Mouse (Mus musculus): ENCODE data around the gene Nipsnap1. TPM values are rescaled to one million over a fixed set of nuclear protein-coding genes. Genes with fewer than 3 reads are reported as not detected.

Nipsnap1 gene
- polyA plus RNA-seq, 1 experiment from 2014 or later, result 57.0 TPM

DNA sequence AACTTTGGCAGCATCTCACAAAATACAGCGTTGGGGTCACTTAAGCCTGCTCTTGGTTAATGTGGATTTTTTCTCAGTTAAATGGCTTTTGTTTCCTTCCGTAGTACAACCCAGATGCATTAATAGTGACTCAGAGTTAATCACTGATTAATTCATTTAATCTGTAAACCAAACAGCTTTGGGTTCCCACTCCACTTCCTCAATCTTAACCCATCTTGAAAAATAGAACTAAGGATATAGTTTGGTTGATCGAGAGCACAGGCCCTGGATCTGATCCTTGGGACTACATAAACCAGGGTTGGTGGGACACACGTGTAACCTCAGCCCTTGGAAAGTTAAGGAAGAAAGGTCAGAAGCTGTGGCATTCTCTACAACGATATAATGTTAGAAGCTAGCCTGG is 62.5 kb downstream of the Nipsnap1 start:
- WGBS, result 75% methylated on average over 5 of the region's 5 CpGs
- H3K27ac ChIP-seq (ENCODE audit: low read length), result no peak overlapping the region
- no peak for ATAC-seq (ENCODE audit: insufficient read depth, low FRiP score)
- no peaks in the 10 kb centered on the region for H3K9me3 ChIP-seq (replicated peaks; ENCODE audit: control insufficient read depth, low read length)
- H3K4me1 ChIP-seq (ENCODE audit: control insufficient read depth, insufficient read depth, low read length), result peaks cover 4% of the 10 kb centered on the region; the same call in 1 of the 2 replicates
- H3K9ac ChIP-seq (ENCODE audit: low read length), result no peak overlapping the region
- no peaks in the 10 kb centered on the region for H3K27me3 ChIP-seq (ENCODE audit: control insufficient read depth, insufficient read depth, low read length)
- H3K4me2 ChIP-seq (ENCODE audit: low read depth, low read length), result no peak overlapping the region
- H3K36me3 ChIP-seq (ENCODE audit: control insufficient read depth, insufficient read depth, low read length), result no peaks in the 10 kb centered on the region
- no peak overlapping the region for H3K4me3 ChIP-seq (replicated peaks; ENCODE audit: low read length)

Small RNA genes lying within 50 kb of the gene (microRNA-seq; reads per million reads assigned to microRNA genes)
- not detected for gene Mir6918

Other genes starting within 250 kb of the Nipsnap1 start
- 34.2 and 37.1 TPM in 2 replicates for gene Ascc2, start 236.2 kb upstream of the Nipsnap1 start, polyA plus RNA-seq (2015; fragmentation: Nextera tagmentation; extraction: Ambion mirVana)
- gene Uqcr10, start 169.6 kb upstream of the Nipsnap1 start, polyA plus RNA-seq (2015; fragmentation: Nextera tagmentation; extraction: Ambion mirVana), result 963 and 971 TPM in 2 replicates
- gene Zmat5, start 169.3 kb upstream of the Nipsnap1 start, polyA plus RNA-seq (2015; fragmentation: Nextera tagmentation; extraction: Ambion mirVana), result 61.4 and 68.2 TPM in 2 replicates
- 0.15 and 0.27 TPM in 2 replicates for gene Cabp7, start 127.2 kb upstream of the Nipsnap1 start, polyA plus RNA-seq (2015; fragmentation: Nextera tagmentation; extraction: Ambion mirVana)
- 39.6 and 43.4 TPM in 2 replicates for gene Nf2, start 24.4 kb upstream of the Nipsnap1 start, polyA plus RNA-seq (2015; fragmentation: Nextera tagmentation; extraction: Ambion mirVana)
- 29.8 and 30.3 TPM in 2 replicates for gene Thoc5, start 21.4 kb downstream of the Nipsnap1 start, polyA plus RNA-seq (2015; fragmentation: Nextera tagmentation; extraction: Ambion mirVana)
- gene Nefh, start 74.1 kb downstream of the Nipsnap1 start, polyA plus RNA-seq (2015; fragmentation: Nextera tagmentation; extraction: Ambion mirVana), result 0.30 and 0.45 TPM in 2 replicates
- 64.7 and 79.1 TPM in 2 replicates for gene Ap1b1, start 112.9 kb downstream of the Nipsnap1 start, polyA plus RNA-seq (2015; fragmentation: Nextera tagmentation; extraction: Ambion mirVana)
- 0.49 and 1.8 TPM in 2 replicates for gene Rasl10a, start 184.2 kb downstream of the Nipsnap1 start, polyA plus RNA-seq (2015; fragmentation: Nextera tagmentation; extraction: Ambion mirVana)
- gene Gas2l1, start 191.4 kb downstream of the Nipsnap1 start, polyA plus RNA-seq (2015; fragmentation: Nextera tagmentation; extraction: Ambion mirVana), result 11.0 and 14.1 TPM in 2 replicates
- 24.8 and 25.2 TPM in 2 replicates for gene Rhbdd3, start 225.0 kb downstream of the Nipsnap1 start, polyA plus RNA-seq (2015; fragmentation: Nextera tagmentation; extraction: Ambion mirVana)
- 530 and 537 TPM in 2 replicates for gene Ewsr1, start 225.3 kb downstream of the Nipsnap1 start, polyA plus RNA-seq (2015; fragmentation: Nextera tagmentation; extraction: Ambion mirVana)